Mouse (Mus musculus) heart, postnatal 25 days (tissue): Measurements from ENCODE around the gene Anapc16. TPM values are rescaled to one million over a fixed set of nuclear protein-coding genes. Genes with fewer than 3 reads are reported as not detected.
"Not testable (repeated sequence)": the region's sequence is repeated elsewhere in the genome, so short reads cannot be mapped to it uniquely, and the experiment has no call there.

Source experiments
- DNase-seq: peaks from one replicate; pipeline ENCODE4 v3.0.0; 2022; ENCODE audit warnings: low spot score
- intact Hi-C: fragments of 180-260 bp; cut with DNase I; formaldehyde crosslinking; loops from one replicate; pipeline ENCODE4 v1.15.1; 2025
- total RNA-seq, 2 experiments: library from RNA; stranded (reverse); gene quantifications; 2 replicates each; pipeline ENCODE4 v1.2.3; 2021

Anapc16 gene
- total RNA-seq, 2 experiments from 2014 or later, result 62.1 to 67.4 TPM

DNA sequence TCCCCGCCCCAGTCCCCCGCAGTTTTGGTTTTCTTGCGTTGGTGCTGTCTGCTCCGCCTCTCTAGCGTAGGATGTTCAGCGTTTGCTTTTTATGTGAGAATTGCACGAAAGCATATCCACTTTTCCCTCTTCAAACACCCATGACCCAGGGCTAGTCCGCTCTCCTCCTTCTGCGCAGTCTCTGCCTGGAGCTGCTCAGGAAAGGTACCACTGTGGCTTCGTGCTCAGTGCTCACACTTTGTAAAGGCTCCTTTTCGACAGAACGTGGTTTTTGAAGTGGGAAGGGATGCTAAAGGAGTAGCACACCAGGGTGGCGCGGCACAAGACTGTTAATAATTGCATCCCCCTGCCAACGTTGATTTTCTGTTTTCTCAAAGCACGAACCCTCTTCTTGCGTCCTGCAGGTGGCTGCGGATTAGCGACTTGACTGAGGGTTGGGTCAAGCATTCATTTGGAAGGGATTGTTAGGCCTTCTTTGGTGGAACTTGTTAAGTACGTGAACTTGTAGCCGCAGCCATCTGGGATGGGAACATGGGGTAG is 348 bp upstream of the Anapc16 start:
- intact Hi-C loops, result loop anchor here (5.0 kb wide), 1 partner anchor 64 kb away; no protein-coding TSS in a partner anchor
- DNase-seq, result no peak

- intact Hi-C loops, result loop anchor here (5.0 kb wide), 1 partner anchor 65 kb away; no protein-coding TSS in a partner anchor
- DNase-seq, result no peak
These were observed 732 bp downstream of the Anapc16 start for GRCm38 (mm10) chr10:60002203-60002602.

DNA sequence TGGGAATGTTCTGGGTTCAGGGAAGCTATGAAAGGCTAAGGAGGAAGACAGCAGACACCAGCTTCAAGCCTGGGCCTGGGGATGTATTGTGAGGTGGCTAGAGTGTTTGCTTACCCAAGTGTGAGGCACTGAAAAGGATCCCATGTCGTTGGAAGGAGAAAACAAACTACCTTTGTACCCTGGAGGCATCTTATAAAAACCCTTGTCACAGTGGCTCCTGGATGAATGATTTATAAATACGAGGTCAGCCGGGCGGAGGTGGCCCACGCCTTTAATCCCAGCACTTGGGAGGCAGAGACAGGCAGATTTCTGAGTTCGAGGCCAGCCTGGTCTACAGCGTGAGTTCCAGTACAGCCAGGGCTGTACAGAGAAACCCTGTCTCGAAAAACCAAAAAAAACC is 1.3 kb downstream of the Anapc16 start:
- DNase-seq, result not testable (repeated sequence)
- intact Hi-C loops, result loop anchor here (5.0 kb wide), 1 partner anchor 66 kb away; no protein-coding TSS in a partner anchor

GRCm38 (mm10) chr10:59999057-59999456 is 3.9 kb downstream of the Anapc16 start:
- DNase-seq, result no peak
- intact Hi-C loops, result no loop called here

GRCm38 (mm10) chr10:59997591-59997990 is 5.3 kb downstream of the Anapc16 start:
- intact Hi-C loops, result no loop called here
- no peak for DNase-seq

DNA sequence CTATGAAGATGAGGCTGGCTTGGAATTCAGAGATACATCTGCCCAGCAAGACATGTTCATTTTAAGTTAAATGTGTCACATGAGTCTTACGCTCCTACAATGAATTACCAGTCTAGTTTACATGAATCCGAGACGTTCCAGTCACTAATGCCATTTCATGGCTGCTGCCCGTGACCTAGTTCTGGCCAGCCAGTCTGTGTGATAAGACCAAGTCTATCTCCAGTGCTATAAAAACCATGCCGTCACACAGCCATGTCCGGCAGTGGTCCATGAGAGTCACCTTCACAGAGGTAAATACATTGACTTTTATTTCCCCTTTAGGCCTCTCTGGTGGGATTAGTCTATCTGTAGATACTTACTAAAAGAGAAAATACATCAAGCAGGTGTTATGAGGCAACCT is 7.0 kb downstream of the Anapc16 start:
- no peak for DNase-seq
- intact Hi-C loops, result no loop called here

DNA sequence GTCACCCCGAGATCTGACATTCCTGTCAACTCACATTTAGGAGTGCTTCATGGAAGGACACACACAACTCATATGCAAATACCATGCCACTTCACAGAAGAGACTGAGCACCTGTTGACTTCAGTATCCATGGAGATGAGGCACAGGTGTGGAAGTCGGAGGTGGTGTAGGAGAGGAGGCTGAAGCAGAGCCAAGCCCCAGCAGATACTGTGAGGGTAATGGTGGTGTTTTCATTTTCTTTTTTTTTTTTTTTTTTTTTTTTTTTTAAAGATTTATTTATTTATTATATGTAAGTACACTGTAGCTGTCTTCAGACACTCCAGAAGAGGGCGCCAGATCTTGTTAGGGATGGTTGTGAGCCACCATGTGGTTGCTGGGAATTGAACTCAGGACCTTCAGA is 9.1 kb downstream of the Anapc16 start:
- intact Hi-C loops, DNase-seq: not testable (repeated sequence)

DNA sequence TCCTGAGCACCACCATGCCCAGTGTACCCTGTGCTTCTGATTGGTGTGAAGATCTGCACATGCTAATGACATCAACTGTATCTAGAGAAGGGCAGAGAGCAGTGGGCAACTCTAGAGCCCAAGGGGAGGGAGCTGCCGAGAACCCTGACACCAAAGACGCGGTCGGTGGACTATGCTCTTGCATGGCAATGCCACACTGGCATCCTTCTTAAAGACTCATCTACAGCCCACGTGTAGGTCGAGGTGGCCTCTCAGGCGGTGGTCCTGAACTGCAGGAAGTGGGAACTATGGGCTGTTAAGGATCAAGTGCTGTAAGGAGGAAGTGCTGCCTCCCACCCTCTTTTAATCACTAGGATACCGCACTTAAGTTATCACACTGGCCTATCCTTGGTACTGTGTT is 10.9 kb downstream of the Anapc16 start:
- no peak for DNase-seq
- intact Hi-C loops, result no loop called here

DNA sequence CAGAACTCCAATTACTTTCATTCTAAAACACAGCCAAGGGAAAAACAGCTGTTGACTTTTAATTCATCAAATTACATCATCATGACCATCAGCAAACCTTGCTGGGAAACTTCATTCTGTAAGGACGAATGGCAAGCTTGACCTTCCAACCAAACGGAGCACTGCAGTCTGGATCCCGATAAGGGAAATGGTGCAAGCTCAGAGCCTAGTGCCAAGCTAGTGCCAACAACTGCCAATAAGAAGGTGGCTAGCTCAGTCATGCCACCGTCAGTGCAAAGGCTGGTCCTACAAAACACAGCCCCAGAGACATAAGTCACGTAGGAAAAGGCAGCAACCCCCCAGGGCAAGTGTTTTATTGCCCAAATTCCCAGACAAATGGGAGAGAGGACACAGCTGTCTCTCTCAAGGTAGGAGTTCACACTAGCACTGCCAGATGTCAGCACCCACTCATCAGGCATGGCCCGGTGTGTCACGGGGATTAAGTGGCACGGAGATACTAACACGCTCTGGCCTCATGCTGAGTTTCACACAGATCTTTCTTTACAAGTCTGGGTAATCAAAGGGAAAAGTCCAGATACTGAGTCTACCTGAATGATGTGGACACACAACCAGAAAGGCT is 11.6 kb downstream of the Anapc16 start:
- no peak for DNase-seq
- intact Hi-C loops, result no loop called here

DNA sequence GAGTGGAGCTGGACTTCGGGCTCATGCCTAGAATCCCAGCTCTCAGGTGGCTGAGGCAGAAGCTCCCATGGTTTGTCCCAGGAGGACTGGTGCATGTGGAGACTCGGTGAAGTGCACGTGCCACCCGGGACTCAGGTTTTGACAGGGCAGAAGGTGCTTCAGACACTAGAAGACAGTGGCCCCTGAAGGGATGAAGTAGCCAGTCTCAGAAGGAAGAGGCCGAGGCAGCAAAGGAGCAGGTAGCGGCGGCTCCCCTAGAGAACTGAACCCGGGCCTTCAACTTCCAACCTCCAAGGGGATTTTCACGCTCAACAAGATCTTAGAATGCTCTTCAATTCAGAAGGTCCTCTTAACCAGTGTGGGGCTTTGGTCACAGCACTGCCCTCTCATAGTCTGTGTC is 12.5 kb downstream of the Anapc16 start:
- no peak for DNase-seq
- intact Hi-C loops, result no loop called here

- no peak for DNase-seq
- intact Hi-C loops, result loop anchor here (5.0 kb wide), 1 partner anchor 36 kb away; the partner anchor contains the start of gene Ddit4
These were observed 14.9 kb downstream of the Anapc16 start for GRCm38 (mm10) chr10:59988036-59988435.

DNA sequence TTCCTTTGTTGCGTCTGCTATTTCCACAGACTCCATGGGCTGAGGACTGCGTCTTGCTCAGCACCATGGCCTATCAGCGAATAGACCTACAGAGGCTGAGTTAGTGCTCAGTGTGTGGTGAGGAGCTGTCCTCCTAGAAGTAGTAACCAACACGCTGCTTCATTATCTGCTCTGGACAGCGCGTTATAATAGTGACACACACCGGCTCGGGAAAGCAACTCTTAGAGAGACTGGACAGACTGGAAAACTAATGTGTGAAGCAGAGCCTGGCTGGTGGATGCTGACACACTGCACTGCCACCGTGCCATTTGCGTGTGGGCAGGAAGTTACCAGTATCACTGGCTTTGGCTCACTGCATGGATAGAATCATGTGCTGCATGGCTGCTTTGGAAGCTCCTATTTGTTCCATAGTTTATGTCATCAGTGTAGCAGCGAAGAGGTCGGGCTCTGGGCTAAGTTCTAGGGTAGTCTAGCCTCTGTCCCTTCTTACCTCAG is 20.5 kb downstream of the Anapc16 start:
- intact Hi-C loops, result loop anchor here (5.0 kb wide), 1 partner anchor 85 kb away; no protein-coding TSS in a partner anchor
- no peak for DNase-seq

DNA sequence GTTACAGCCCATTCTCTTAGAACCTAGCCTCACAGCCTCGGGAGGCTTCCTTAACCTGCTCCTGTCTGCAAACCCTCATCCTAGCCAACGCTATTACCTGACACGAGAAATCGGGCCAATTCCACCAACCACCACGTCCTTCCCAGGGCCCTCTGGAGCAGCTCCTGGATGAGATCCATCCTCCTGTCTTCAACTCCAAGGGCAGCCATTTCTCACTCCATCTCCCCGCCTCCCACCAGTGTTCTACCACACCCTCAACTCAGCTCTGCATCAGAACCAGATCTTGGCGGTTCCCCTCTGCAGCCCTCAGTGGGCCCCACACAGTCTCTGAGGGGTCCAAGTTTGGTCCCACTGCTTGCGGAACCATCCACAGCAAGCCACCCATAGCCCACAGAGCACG is 21.1 kb downstream of the Anapc16 start:
- intact Hi-C loops, result loop anchor here (5.0 kb wide), 1 partner anchor 84 kb away; no protein-coding TSS in a partner anchor
- DNase-seq, result peak; percentile 40

DNA sequence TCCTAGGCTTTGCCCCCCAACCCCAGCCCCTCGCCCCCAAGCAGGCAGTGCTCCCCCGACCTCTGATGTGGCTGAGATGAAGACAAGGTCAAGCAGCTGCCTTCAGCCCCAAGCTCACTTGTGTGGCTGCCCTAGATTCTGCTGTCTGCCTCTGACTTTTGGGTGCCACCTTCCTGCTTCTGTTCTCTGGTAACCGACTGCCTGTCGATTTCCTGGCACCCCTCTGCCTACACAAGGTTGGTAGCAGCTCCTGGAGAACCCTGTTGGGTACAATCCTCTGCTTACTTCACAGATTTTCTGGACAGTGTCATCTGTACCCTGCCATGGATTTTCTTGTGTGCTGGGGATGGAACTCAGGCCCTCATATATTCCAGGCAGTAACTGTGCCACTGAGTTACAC is 21.6 kb downstream of the Anapc16 start:
- intact Hi-C loops, result loop anchor here (5.0 kb wide), 1 partner anchor 84 kb away; no protein-coding TSS in a partner anchor
- DNase-seq, result no peak

GRCm38 (mm10) chr10:59980815-59981244 is 22.1 kb downstream of the Anapc16 start:
- peak; percentile 53 for DNase-seq
- intact Hi-C loops, result loop anchor here (5.0 kb wide), 1 partner anchor 84 kb away; no protein-coding TSS in a partner anchor

DNA sequence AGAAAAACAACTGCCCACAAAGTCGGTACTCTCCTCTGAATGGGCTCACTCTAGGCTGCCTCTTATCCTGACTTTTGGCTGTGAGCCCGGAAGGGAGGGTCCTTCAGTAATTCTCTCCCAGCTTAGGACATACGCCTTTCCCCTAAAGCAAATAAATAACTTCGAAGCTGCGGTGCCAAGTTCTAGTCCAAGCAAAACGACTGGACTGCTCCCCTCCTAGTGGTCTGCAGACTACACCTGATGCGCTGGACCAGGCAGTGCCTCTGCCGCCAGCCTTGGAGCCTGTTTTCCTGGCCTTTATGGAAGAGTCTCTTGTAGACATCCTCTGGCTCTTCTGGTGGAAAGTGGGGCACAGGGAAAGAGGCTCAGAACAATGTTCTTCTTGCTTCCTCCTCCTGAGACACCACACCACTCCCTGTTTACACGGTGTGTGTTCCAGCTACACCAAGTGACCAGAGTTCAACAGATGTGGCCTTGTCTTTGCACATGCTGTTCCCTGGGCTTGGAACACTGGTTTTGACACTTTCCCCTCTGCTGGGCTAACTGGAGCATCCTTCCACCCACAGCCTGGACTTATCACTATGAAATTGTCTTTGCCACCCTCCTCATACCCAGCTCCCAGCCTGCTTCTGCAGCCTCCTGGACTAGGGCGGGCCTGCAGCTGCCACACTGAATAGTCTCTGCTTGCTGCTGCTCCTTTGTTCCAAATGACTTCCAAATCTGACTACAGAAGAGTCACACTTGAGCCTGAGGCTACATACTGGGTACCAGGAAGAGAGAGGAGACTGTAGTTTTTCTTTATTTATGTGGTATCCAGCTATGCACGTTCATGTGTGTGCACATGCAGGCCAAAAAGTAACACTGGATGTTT is 23.8 kb downstream of the Anapc16 start:
- intact Hi-C loops, result no loop called here
- peak; percentile 79 for DNase-seq

DNA sequence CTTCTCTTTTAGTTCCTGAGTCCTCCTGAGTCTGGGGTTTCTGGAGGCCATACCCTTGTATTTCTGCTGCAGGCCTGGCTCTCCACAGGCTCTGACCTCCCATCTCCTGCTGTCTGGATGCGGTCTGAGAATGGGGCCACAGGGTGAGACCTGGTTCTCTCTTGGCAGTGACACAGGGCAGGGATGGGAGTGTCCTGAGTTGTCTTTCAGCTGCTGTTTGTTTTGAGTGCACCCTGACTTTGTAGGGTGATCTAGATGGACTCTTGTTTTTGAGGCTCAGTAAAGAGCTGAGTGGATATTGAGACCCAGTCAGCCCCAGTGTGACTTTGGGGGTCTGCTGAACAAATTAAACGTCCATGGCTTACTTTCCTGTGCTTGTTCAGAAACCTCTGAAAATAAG is 24.5 kb downstream of the Anapc16 start:
- intact Hi-C loops, result no loop called here
- DNase-seq, result no peak

GRCm38 (mm10) chr10:59977715-59978343 is 25.1 kb downstream of the Anapc16 start:
- no peak for DNase-seq
- intact Hi-C loops, result no loop called here

- no peak for DNase-seq
- intact Hi-C loops, result no loop called here
These were observed 25.8 kb downstream of the Anapc16 start for GRCm38 (mm10) chr10:59977141-59977540.

DNA sequence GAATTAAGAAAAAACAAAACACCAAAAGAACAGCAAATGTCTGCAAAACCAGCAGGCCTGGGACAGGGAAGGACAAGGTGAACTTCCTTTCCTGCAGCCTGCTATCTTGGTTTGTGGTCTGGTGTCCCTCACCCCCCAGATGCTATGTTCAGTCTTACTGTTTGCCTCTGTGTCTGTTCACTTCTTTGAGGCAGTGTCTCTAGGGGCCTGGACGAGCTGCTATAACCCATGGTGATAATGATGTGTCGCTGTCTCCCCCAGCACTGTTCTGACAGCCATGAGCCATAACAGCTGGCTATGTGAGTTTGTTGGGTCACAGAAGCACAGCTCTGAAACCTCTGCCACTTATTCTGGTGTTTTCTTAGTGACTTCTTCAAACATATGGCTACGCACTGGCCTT is 28.1 kb downstream of the Anapc16 start:
- DNase-seq, result peak; percentile 46
- intact Hi-C loops, result loop anchor here (1.0 kb wide), 1 partner anchor 22 kb away; no protein-coding TSS in a partner anchor
